Mouse (Mus musculus): Measurements from ENCODE around the gene Tmem37.

Gene Tmem37

GRCm38 (mm10) chr1:120060687-120061086, 13.2 kb downstream of the Tmem37 start:
- no peak for DNase-seq (ENCODE audit: extremely low read depth, insufficient read length, low spot score)

GRCm38 (mm10) chr1:120057674-120058430, 16.0 kb downstream of the Tmem37 start:
- no peak for DNase-seq (ENCODE audit: extremely low read depth, insufficient read length, low spot score)

- no peak for DNase-seq (ENCODE audit: extremely low read depth, insufficient read length, low spot score)
These were observed 16.8 kb downstream of the Tmem37 start for GRCm38 (mm10) chr1:120057044-120057443.

GRCm38 (mm10) chr1:120056236-120056635, 17.6 kb downstream of the Tmem37 start:
- DNase-seq (ENCODE audit: extremely low read depth, insufficient read length, low spot score): no peak

- no peak for DNase-seq (ENCODE audit: extremely low read depth, insufficient read length, low spot score)
These were observed 18.4 kb downstream of the Tmem37 start for GRCm38 (mm10) chr1:120055475-120055874.

- no peak for DNase-seq (ENCODE audit: extremely low read depth, insufficient read length, low spot score)
These were observed 18.9 kb downstream of the Tmem37 start for GRCm38 (mm10) chr1:120054997-120055396.

- no peak for DNase-seq (ENCODE audit: extremely low read depth, insufficient read length, low spot score)
These were observed 22.8 kb downstream of the Tmem37 start for GRCm38 (mm10) chr1:120051070-120051469.

GRCm38 (mm10) chr1:120047325-120047724, 26.5 kb downstream of the Tmem37 start:
- DNase-seq (ENCODE audit: extremely low read depth, insufficient read length, low spot score): no peak

GRCm38 (mm10) chr1:120044584-120044983, 29.3 kb downstream of the Tmem37 start:
- no peak for DNase-seq (ENCODE audit: extremely low read depth, insufficient read length, low spot score)

GRCm38 (mm10) chr1:120042421-120042820, 31.5 kb downstream of the Tmem37 start:
- DNase-seq (ENCODE audit: extremely low read depth, insufficient read length, low spot score): no peak

GRCm38 (mm10) chr1:120038594-120038993, 35.3 kb downstream of the Tmem37 start:
- DNase-seq (ENCODE audit: extremely low read depth, insufficient read length, low spot score): no peak

- DNase-seq (ENCODE audit: extremely low read depth, insufficient read length, low spot score): no peak
These were observed 36.7 kb downstream of the Tmem37 start for GRCm38 (mm10) chr1:120037021-120037683.

GRCm38 (mm10) chr1:120035456-120036034, 38.3 kb downstream of the Tmem37 start:
- peak; percentile 45 for DNase-seq (ENCODE audit: extremely low read depth, insufficient read length, low spot score)

- DNase-seq (ENCODE audit: extremely low read depth, insufficient read length, low spot score): peak; percentile 27
These were observed 39.1 kb downstream of the Tmem37 start for GRCm38 (mm10) chr1:120034793-120035192.

GRCm38 (mm10) chr1:120033469-120033854, 40.4 kb downstream of the Tmem37 start:
- no peak for DNase-seq (ENCODE audit: extremely low read depth, insufficient read length, low spot score)

- peak; percentile 71 for DNase-seq (ENCODE audit: extremely low read depth, insufficient read length, low spot score)
These were observed 40.9 kb downstream of the Tmem37 start for GRCm38 (mm10) chr1:120032804-120033468.

- no peak for DNase-seq (ENCODE audit: extremely low read depth, insufficient read length, low spot score)
These were observed 43.4 kb downstream of the Tmem37 start for GRCm38 (mm10) chr1:120030474-120030873.

- DNase-seq (ENCODE audit: extremely low read depth, insufficient read length, low spot score): peak; percentile 22
These were observed 46.2 kb downstream of the Tmem37 start for GRCm38 (mm10) chr1:120027693-120028092.

GRCm38 (mm10) chr1:120025050-120025439, 48.8 kb downstream of the Tmem37 start:
- DNase-seq (ENCODE audit: extremely low read depth, insufficient read length, low spot score): no peak

- DNase-seq (ENCODE audit: extremely low read depth, insufficient read length, low spot score): no peak
These were observed 49.4 kb downstream of the Tmem37 start for GRCm38 (mm10) chr1:120024331-120025049.

GRCm38 (mm10) chr1:120021951-120022350, 51.9 kb downstream of the Tmem37 start:
- no peak for DNase-seq (ENCODE audit: extremely low read depth, insufficient read length, low spot score)
